Mouse (Mus musculus) adrenal gland, adult 18-20 months (tissue): ENCODE data around the gene Hsdl2. TPM values are rescaled to one million over a fixed set of nuclear protein-coding genes. Genes with fewer than 3 reads are reported as not detected.

Experiments
- DNase-seq, 2 experiments: peaks; one replicate each; pipeline ENCODE4 v3.0.0; 2021 to 2022; ENCODE audit warnings: low spot score in 2 of 2
- total RNA-seq, 2 experiments: library from RNA; stranded (reverse); gene quantifications; 1 replicate in 1 of 2; 2 replicates in 1 of 2; pipeline ENCODE4 v1.2.3; 2021

Hsdl2 gene
- total RNA-seq, 2 experiments from 2014 or later: 69.3 to 117 TPM

DNA sequence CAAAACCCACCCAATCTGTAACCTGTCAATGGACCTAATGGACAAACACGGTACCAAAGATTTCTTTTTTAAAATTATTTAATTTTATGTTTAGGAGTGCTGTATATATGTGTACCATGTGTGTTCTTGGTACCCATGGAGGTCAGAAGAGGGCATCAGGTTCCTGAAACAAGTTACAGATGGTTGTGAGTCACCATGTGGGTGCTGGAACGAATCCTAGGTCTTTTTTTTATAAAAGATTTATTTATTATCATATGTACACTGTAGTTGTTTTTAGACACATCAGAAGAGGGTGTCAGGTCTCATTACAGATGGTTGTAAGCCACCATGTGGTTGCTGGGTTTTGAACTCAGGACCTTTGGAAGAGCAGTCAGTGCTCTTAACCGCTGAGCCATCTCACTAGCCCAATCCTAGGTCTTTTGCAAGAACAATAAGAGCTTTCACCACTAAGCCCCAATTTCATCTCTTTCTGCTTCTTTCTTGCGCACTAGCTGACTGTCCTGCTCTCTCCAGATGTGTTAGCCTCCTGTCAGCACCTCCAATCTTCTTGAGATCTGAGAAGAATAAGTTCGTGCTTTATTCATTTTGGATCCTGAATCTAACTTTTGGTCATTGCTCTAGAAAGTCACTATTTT is 38.4 kb downstream of the Hsdl2 start:
- no peak for DNase-seq

DNA sequence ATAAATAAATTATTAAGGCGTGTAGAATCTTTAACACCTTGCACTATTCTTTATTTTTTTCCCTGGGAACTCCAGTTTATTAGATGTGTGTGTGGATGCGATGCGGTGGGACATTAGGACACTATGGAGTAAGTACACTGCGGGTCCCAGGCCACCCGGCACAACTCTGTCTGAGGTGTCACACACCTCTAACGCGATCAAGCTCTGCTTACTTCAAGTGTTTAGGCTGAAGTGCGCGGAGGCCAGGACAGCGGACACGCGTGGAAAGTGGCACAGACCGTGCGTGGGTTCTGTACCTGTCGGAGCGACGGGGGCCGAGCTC is 44.3 kb downstream of the Hsdl2 start:
- DNase-seq: no peak

DNA sequence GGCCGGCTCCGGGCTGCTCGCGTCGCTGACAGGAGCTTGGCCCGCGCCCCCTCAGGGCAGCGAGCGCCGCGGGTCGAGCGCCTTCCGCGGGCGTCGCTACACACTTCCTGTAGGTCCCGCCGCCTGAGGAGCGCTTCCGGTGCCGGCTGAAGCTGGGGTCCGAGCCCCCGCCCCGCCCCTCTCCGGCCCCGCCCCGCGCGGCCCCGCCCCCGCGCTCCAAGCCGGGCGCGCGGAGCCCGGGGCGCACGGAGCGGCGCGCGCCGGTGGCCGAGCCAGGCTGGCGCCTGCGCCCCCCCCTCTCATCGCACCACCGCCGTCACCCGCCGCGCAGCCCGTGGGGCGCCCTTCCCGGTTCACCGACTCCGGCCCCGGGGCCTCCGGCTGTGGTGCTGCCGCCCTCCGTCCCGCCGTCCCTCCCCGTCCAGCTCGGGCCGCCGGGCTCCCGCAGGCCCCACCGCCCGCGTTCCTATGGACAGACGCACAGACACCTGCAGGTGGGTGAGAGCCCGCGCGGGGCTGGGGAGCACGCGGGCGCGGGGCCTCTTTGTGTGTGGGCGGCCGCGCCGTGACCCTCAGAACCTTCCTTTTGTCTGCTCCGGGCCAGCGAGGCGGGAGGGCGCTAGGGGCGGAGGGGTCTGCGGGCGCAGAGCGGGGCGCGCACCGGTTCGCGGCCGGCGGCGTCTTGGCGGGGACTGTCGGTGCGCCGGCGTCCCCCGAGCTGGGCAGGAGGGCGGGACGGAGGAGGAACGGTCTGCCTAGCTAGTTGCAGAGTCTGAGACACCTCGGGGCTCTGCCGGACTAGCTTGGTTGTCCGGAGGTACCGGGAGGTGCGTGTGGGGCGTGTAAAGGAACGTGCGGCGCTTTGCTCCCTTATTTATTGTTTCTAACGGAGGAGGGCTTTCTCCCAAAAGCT is 44.9 kb downstream of the Hsdl2 start, which contains the start of gene E130308A19Rik:
E130308A19Rik (plus strand) TSS at position 214 of the 913 bp plus-strand sequence.
- peak; percentile 73 to 80 for DNase-seq

DNA sequence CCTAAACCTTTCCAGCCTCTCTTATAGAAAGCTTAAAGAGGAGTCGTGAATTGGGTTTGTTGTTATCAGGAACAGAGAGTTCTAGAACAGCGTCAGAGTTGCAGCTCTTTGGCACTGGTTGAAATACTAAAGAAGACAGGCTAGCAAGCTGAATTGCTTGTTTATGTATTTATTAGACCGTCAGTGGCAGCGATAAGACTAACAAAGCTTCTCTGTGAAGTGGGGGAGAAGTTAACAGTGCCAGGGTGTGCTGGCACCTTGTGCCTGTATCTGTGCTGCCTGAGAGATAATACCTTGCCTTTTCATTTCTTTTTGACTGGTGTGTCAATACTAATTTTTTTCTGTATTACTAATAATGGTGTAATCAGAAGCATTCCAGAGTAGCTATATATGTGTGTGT is 46.9 kb downstream of the Hsdl2 start:
- no peak for DNase-seq

DNA sequence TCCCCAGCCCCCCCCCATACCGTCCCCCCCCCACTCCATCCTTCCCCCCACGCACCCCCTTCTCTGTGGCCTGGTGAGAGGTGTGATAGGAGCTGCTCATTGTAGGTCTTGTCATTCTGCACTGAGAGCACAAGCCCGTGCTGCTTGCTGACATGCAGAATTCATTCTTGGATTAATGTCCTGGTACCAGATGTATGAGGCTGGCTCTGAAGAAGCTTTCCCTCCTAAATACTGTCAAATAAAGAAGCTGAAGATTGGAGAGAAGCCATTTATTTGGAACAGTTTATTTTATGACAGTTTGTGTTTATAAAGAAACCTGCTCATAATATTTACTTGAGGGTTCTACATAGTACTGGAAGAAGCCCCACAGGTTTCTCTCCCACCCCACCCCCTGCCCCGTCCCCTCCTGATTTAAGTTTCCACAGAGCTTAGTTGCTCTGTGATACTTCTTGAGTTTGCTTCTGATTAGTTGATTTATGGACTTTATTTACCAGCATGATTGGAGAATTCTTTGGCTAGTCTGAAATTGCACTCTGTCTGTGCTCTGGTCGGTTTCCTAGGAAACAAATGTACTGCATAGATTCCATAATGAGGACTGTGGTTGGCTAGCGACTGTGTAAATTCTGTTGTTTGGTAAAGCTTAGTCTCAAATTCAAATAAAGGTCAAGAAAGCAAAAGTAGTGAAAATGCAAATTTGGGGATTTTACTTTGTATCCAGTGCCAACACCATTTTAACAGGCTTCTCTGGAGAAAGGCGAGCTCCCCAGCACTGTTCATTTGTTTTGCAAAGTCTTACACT is 47.9 kb downstream of the Hsdl2 start:
- DNase-seq: no peak

DNA sequence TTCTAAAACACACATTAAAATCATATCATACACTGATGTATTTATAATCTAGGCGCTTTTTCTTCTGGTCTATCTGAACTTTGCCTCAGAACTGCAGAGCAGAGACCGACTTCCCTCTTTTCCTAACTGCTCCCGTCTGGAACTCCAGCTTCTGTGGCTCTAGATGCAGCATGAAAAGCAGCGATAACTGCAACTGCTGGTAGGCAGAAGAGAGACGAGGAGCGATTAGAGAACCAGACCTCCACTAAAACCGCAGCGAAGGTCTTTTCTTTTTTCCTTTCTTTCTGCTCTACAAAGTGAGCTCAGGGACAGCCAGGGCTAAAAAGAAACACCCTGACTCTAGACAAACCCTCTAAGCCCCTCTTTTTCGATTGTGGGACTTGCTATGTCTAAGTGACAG is 48.8 kb downstream of the Hsdl2 start:
- no peak for DNase-seq

DNA sequence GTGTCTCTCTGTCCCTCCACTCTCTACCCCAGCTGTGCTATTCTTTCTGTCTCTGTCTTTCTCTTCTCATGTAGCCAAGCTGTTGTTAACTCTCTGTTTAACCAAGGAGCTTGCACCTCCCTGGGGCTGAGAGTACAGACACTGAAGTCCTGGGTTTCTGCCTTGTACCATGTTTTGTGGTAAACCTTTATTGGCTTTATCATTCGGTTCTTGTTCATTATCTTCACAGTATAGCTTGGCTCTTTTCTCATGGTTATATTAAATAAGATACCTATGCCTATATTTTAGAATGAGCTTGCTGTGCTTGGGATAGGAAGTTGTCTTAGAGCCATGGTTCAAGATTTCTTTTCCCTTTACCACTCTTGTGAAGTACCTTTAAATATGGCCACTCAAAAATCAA is 53.2 kb downstream of the Hsdl2 start:
- DNase-seq: no peak

DNA sequence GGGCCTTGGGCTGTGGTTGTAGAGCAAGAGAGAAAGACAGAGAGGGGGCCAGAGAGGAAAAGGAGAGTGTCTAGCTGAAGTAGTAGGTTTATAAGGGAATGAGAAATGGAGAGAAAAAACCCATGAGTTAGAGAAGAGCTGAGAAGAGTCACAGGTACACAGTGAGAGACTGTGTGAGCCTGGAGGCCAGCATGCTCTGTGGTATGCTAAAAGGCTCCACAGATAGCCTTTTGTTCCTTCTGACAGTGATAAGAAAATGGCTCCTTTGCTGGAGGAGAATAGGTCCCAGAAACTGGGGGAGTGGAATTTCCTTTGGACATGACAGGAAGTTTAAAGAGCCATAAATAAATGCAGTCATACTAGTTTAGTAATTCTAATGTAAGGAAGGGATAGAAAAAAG is 57.8 kb downstream of the Hsdl2 start:
- no peak for DNase-seq

DNA sequence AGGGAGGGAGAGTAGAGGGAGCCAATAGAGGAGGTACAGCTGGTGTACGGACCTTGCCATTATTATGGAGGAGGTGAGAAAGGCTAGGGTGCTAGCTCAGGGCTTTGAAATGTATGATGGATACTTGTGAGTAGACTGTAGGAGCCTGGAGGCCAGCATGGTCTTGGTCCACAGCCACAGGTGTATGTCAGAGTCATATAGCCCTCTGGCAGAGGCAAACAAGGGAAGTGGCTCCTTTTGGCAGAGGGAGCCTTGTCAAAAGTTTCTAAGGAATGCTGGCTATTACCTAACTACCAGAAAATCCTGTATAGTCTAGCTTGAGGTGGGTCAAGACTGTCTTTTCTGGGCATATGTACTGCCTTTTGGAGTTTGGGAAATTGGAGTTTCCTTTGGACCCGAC is 59.4 kb downstream of the Hsdl2 start:
- no peak for DNase-seq

DNA sequence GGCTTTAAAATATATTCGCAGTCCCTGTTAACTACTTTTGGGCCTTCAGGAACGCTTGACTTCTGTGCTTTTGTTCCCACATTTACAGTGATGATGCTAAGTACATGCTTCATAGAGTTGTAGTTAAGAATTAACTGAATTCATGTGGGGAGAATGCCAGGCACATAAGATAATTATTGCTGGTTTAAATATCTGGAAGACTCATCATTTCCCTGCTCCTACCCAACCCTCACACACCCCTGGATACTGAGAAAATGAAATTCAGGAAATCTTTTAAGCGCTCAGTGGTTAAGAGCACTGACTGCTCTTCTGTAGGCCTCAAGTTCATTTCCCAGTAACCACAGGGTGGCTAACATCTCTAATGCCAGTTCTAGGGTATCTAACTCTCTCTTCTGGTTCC is 60.7 kb downstream of the Hsdl2 start:
- DNase-seq: no peak

DNA sequence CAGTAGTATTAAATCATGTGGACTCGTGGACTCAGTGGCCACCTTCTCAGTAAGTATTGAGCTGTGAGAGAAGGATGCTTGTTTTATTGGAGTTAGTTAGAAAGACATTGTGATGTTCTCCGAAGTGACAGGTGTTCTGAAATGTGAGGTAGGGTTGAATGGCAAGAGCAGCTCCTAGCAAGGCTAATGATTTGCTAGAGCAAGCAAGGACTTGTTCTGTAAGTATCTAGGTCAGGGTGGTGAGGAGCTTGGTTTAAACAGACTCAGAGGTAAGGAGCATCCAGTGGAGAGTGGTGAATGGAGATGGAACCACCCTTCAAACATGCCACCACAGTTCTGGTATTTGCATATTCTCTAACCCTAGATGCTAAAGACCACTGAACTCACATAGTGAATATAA is 61.3 kb downstream of the Hsdl2 start:
- no peak for DNase-seq

DNA sequence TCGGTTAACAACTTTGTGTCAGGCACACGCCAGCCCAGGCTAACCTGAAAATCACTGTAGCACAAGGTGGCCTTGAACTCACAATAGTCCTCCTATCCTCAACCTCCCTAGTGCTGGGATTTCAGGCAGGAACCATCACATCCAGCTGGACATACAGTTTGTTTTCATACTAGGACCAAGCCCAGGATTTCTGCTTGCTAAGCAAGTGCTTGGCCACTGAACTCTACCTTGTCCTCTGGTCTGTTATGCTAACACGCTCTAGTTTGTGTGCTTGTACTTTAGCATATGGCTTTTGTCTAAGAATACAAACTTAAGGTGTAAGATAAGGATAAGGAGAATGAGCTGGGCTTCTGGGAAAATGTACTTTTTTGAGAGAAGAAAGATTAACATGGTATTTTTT is 63.1 kb downstream of the Hsdl2 start:
- DNase-seq: no peak

DNA sequence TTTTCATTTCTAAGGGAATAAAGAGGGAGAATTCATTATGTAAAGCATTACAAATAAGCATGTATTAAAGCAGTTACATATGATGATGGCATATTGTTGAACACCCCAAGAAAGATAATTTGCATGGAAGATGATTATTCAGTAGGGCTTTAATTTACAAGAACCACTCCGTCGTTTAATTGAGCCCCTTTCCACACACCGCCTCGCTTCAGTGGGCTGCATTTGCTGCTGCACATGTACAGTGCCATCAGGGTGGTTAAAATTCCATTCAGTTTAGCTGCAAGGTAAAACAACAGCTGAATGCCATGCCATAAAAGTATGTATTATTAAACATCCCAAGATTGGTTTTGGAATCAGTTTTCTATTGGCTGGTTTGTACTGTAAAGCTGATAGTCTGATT is 63.6 kb downstream of the Hsdl2 start:
- no peak for DNase-seq

DNA sequence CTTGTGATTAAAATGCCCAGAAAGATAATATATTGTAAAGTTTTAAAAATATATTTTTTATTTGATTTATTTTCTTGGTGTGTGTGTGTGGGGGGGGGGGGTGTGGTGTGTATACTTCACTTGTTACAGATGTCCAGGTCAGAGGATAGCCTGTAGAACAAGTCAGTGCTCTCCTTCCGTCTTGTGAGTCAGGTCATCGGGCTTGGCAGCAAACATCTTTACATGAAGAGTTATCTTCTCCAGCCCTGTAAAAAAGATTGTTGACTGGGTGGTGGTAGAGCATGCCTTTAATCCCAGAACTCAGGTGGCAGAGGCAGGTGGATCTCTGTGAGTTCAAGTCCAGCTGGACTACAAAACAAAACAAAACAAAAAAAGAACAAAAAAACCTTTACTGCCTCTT is 64.2 kb downstream of the Hsdl2 start:
- no peak for DNase-seq

DNA sequence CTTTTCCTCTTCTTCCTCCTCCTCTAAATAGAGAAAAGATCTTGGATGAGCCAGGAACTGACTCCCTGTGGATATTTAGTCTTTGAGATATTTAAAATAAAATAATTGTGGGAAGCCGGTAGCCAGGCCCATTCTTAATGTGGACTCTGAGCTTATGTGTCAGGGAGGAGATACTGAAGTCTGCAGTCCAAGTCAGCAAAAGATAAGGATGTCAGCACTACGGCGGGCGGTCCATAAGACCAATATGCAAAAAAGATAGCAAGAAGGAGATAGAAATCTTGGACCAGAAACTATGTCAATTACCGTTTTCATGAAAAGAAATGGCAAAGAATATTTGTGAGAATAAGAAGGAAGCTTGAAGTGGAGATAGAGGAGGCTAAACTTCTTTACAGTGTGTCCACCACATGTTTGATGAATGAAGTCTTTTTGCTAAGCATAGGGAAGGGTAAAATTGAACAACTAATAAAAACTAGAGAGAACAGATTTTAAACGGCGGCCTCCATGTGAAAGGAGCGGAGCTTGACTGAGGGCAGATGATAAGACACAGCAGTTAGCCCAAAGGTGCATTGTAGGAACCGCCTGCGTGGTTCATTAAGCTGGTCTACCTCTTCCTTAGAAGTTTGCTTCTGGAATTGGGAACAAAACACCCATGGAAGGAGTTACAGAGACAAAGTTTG is 64.8 kb downstream of the Hsdl2 start:
- DNase-seq: no peak

DNA sequence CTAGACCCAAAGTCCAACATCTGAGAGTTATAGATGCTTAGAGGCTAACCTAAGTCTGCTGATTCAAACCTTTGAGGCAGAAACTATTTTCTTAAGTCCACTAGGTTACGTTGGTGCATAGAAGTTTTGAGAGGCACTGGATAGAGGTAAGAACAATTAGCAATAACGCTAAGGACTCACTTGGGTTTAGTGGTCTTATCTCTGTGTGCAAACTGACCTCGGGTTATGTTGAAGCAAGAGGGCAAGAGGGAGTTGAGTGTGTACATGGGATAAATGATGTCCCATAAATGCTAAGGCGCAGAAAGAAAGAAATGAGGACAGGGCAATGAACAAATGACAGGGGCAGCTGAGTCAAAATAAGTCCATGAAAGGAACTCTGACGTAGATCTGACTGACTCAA is 67.8 kb downstream of the Hsdl2 start:
- no peak for DNase-seq

DNA sequence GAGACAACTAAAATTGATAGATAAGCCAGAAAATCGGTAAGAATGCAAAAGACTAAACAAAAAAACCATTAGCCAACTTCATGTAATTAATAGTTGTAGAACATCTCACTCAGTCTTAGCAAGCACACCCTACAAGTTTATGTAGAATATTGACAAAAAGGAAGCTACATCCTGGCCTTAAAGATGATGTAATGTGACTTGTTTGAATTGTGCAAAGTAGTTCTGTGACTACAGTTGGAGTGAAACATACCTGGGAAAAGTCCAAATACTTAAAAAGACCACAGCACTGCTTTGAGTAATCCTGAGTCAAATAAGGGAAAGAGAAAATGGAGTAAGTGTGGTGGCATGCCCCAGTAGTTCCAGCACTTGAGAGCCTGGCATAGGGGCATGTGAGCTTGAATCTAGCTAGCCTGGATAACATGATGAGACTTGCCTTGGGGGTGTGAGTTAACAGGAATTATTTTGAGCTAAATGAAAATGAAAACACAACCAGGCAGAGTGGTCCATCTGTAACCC is 70.9 kb downstream of the Hsdl2 start:
- no peak for DNase-seq

DNA sequence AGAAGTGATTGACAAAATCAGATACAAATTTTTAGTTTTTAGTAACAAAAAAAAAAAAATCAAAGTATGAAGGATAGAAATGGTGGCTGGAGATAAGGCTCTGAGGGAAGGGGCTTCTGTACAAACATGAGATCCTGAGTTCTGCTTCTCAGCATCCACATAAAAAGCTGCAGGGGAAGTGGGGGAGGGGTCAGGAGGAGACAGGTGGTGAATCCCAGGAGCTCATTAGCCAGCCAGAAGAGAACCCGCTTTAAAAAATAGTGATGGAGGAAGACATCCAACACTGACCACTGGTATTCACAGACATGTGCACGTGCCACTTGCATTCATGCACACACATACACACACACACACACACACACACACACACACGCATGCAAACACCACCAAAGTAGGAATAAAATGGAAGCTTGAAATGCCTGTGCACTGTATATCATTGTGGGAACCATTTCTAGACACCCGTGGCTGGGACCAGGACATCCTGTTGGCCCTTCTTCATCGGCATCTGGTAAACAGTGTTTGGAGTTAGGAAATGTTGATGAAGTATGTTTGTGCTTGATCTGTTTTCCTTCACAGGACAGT is 74.8 kb downstream of the Hsdl2 start:
- no peak for DNase-seq

DNA sequence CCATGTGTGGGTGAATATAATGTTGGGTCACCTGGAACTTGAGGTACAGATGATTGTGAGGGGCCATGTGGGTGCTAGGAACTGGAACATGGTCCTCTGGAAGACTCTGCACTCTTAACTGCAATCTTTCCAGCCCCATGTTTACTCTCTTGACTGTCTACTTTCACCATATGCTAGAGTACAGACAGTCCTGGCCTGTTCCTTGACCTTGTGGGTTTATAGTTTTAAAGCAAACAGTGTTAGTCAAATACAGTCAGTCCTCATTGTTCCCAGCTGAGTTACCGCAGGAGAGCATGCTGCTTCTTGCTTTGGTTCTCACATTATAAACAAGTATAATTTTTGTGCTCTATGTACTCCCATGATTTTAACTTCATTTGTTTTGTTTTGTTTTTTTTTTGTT is 80.8 kb downstream of the Hsdl2 start:
- no peak for DNase-seq

DNA sequence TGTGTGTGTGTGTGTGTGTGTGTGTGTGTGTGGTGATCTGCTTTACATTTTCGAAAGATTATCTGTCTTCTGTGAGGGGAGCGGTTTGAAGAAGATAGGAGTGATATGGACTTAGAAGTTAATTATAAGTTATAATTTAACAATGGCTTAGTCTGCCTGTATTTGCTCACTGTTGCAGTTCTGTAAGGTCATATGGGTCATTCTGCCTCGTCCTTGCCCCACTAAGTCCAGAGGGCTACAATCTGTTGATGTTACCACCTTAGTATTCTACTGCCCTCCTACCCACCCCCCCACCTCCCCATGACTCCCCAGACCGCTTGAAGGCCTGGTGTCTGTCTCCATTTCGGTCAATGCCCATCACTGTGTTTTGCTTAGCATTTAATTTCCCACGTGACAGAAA is 82.1 kb downstream of the Hsdl2 start:
- DNase-seq: no peak
